Mouse (Mus musculus) T-helper 2 cell (primary cell): ENCODE results near the gene Nav2.

Experiments used
- in situ Hi-C: fragments of 300-600 bp; cut with MboI, MseI; formaldehyde crosslinking; loops from one replicate; pipeline ENCODE4 v1.15.1; 2025; ENCODE audit warnings: high pct_unique_total_duplicates

The Nav2 gene

DNA sequence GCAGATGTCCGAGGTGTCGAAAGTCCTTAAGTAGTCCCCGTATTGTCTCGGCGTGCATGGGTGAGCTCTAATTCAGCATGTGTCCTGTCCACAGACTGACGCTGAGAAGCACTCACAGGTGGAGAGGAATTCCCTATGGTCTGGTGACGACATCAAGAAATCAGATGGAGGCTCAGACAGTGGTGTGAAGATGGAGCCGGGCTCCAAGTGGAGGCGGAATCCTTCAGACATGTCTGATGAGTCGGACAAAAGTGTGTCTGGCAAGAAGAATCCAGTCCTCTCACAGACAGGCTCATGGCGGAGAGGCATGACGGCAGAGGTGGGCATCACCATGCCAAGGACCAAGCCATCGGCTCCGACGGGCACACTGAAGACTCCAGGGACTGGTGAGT, 637.2 kb downstream of the Nav2 start:
- in situ Hi-C loops: no loop called here

DNA sequence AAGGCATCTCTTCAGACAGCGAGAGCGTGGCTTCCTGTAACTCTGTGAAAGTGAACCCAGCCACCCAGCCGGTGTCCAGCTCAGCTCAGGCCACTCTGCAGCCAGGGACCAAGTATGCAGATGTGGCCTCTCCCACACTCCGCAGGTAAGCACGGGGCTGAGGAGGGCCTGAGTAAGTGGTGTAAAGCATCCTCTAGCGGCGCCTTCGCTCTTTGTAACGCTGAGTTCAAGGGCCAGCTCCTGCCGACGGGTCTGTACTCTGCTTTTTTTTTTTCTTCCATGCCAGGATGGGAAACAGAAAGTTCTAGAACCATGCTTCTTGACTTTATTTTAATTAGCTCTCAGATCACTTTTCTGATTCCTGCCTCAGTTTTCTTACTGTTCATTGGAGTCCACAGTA, 639.9 kb downstream of the Nav2 start:
- in situ Hi-C loops: no loop called here

DNA sequence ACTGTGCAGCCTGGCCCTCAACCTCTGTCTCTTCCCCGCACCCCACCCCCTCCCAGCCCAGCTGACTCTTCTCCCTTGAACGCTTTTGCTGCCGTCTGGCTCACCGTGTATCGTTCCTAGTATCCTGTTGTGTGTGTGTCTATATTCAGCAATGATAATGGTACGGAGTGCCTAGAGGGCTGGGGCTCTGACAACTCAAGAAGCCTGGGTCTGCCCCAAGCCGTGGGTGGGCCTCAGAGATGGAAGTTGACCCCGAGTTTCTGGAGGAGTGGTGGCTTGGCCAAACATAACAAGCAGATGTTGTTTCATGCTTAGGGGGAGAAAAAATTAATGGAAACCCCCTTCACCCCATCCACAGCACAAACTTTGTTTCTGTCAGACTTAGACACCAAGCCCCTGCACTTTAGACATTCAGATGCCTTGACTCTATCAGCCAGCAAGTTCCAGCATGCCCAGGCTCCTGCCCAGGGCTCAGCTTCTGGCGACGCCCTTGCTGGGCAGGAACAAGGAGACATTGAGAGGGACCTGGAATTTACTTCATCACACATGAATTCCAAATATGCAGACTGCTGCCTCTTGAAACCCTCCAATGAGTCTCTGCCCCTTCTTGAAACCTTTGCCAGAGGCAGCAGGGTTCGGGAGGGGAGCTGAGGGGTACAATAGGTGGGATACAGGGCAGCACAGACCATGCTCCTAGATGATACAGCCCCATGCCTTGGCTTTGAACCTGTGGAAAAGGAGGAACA, 644.9 kb downstream of the Nav2 start:
- in situ Hi-C loops: no loop called here

DNA sequence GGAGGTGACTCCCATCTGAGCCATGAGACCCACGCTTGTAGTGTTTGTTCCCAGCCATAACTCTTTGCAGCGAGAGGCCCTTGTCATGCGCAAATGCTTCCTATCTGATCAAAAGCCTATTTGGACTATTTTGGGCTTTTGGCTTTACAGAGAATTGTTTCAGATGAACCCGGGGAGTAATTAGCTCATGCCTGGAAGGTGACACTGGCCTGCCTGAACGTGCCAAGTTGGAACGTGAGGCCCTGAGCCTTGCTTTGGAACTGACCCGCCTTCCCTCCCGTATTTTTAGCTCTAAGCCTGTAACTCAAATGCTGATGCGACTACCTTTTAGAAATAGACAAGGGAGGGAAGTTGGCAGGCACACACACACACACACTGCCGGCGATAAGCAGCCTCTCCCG, 649.7 kb downstream of the Nav2 start:
- in situ Hi-C loops: no loop called here

DNA sequence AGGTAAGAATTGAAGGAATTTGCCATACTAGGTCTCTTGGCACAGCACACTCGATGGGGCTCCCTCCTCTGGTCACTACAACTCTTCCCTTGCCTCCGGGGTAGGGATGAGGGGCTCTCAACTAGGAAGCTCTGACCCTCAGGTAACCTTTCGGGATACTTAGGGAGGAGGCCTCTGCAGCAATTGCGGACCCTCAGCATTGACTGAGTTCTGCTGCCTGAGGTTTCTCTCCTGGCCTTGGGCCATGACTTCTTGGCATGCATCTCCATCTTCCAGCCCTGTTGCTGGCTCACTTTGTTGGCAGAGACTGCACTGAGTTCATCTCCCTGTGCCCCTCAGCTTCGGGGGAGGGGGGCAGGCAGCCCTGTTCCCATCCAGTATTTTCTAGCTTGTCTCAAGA, 650.4 kb downstream of the Nav2 start:
- in situ Hi-C loops: no loop called here

DNA sequence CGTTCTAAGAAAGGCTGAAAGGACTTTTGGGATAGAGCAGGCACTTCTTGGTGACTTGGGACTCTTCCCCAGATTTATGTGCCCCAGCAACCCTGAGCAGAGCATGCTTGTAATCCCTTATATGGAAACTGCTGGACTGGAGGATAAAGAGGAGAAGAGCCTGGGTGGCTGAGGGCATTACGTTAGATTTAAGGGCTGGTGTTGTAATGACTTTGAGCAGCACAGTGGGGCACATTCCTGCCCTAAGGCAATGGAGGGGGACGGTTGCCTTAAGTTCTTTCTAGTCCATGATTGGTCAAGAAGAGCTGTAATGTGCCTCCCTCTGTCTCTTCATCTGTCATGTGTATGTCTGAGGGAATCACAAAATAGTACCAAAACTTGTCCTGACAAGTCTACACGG, 651.5 kb downstream of the Nav2 start:
- in situ Hi-C loops: no loop called here

DNA sequence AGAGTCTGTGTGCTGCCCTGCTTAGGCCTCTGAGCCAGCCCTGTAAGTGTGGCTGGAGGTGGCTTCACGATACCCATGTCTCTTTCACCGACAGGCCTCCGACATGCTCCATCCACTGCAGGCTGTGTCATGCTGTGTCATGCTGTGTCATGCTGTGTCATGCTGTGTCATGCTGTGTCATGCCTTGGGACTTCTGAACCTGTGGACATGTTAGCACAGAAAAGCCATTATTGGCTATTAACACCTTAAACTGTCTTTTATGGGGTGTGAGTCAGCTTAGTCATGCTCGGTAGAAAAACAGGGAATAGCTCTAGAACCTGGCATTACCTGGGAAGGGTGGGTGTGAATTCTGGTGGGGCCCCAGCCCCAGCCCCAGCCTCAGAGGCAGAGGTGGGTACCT, 653.9 kb downstream of the Nav2 start:
- in situ Hi-C loops: no loop called here

- in situ Hi-C loops: no loop called here
Measured at GRCm38 (mm10) chr7:49562851-49563250, 654.3 kb downstream of the Nav2 start.

GRCm38 (mm10) chr7:49565084-49565483, 656.6 kb downstream of the Nav2 start:
- in situ Hi-C loops: no loop called here

- in situ Hi-C loops: no loop called here
Measured at GRCm38 (mm10) chr7:49565798-49566197, 657.3 kb downstream of the Nav2 start.

DNA sequence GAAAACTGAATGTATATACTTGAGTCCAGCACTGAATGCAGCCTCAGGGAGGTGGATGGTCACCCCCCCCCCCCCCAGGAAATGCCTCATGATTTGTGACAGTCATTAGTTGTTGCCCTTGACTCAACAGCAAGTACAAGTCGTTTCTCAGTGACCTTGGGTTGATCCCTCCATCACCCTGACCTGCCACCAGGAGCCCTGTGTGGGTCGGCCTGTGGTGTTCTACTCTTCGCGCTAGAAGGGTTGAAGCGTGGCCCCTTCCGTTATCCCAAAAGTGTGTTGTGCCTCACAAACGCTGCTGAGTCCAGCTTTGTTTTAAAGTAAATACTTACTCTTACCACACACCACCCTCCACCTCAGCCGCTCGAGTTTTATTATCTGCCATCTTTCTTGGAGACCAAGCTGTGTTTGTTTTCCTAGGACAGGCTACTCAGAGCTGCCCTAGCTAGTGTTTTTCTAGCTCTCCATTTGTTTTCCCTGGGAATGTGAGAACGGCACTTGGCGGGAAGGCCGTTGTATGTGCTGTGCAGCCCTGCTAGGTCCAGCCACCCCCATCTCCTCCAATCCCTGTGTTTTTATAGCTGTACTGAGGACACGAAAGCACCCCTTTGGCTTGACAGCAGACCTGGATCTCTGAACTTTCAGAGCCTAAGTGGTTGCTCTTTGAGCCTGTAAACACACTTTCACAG, 659.0 kb downstream of the Nav2 start:
- in situ Hi-C loops: no loop called here

GRCm38 (mm10) chr7:49569646-49570045, 661.1 kb downstream of the Nav2 start:
- in situ Hi-C loops: no loop called here

DNA sequence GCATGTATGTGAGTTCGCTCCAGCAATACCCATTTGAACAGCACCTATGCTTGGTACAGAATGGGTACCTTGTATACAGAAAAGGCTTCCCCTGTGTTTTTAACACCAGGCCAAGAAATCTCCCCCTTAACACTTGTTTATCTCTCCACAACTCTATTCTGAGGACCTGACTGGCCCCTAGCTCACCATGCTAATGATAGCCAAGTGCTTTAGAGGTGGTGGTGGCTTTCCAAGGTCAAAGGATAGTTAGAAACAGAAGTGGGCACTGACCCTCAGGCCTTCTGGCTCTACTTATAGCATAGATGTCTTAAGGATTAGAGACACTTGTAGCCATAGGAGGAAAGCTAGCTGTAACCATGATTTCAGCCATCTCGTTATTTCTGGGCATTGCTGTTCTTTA, 663.1 kb downstream of the Nav2 start:
- in situ Hi-C loops: no loop called here

DNA sequence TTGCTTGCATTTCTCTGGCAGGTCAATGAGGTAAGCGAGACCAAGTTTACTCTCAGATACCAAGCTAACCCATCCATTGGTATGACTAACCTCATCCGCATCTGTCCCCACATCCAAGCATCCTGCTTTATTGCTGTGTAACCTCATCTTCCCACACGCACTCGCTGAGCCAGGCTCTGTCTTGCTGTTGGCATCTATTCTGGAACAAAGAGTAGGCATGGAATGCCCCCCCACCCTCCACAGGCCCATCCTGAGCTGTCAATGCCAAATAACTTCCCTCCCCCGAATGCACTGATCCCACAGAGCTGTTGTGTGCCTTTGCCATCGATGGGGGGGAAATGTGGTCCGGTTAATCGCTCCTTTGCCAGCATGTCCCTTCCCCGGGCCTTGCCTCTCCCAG, 666.7 kb downstream of the Nav2 start:
- in situ Hi-C loops: no loop called here

DNA sequence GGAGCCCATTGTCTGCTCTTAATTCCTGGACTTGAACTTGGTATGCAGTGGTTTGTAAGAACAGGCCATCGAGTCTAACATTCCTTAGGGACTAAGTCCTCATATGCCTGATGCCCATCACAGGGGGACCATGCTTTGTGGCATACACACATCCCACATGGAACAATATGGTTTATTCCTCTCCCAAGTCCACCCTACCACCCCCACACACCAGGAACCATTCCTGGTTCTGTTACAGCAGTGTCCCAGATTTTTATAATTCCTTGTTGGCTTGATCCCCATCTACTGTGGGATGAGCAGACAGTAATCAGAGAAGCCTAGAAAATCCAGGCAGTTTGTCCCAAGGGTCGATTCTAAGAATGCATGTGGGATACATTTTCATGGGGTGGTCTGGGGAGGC, 668.6 kb downstream of the Nav2 start:
- in situ Hi-C loops: no loop called here

- in situ Hi-C loops: no loop called here
Measured at GRCm38 (mm10) chr7:49581951-49582350, 673.4 kb downstream of the Nav2 start.

GRCm38 (mm10) chr7:49582551-49582950, 674.0 kb downstream of the Nav2 start:
- in situ Hi-C loops: no loop called here

DNA sequence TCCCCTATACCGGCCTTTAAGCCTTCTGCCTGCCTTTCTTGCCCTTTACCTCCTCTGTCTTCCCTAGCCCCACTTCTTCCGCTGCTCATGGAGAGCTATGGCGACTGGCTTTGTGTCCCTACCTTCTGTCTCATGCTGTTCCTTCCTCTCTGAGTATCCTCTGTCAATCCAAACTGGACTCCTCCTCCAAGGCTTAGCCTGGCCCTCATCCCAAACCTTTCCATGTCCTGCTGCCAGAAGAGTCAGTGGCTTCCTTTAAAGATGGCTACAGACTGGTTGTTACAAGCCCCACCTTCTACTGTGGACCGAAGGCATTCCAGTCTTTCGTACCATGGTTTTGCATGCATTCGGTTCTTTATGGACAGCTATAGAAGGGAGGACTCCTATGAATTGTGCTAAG, 674.7 kb downstream of the Nav2 start:
- in situ Hi-C loops: no loop called here

DNA sequence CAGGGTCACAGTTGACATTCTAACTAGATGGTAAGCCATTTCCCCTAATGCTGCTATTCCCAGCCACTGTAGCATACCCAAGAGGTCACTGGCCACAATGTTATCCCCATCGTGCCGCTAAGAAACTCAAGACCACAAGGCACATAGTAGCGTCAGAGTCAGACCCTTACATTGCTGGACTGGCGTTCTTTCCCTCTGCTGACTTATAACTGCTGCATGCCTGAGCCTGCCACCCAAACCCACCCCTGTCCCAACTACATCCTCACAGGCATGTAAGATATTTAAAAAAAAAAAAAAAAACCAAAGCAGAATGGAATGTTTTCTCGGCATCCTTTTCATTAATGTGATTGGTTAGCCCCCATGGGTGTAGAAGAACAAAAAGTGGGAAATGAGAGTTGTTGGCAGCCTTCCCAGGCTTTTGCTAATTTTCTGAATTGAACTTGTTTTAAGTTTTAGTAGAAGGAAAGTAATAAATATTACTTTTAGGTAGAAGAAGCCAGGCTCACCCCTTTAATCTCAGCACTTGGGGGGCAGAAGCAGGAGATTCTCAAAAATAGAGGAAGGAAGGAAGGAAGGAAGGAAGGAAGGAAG, 678.1 kb downstream of the Nav2 start:
- in situ Hi-C loops: no loop called here

DNA sequence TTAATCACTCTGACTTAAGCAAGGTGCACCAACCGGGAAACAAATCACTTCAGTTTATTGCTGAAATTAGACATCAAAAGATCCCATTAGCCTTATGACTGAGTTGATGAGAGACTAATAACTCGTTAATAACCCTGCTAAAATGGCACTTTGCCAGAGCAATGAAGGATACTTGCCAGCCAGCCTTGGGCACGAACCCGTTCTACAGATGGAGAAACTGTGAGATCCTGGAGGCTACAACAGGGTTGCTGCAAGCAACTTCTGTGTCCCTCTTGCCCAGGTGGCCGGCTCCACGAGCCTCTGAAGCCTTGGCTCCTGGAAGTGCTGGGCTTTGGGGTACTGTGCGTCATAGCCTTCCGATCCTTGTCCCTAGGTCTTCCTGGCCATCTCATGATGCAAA, 681.1 kb downstream of the Nav2 start:
- in situ Hi-C loops: no loop called here

DNA sequence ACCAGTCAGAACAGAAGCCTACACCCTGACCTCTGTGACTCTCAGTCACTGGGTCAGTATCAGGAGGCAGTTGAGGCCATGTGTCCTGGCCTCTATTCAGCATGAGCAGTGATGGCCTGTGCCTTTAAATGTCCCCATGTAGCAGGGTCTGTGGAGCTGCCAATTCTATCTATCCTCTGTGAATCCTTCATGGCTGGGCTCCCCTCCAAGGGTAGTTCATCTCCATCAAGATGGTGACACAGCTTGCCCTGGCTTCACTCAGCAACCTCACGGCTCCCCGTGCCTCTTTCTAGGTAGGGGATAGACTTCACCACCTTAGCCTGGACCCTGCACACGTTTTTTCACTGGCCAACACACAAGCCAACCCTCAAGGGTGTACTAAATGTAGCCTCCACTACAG, 689.3 kb downstream of the Nav2 start:
- in situ Hi-C loops: no loop called here

GRCm38 (mm10) chr7:49598225-49598624, 689.7 kb downstream of the Nav2 start:
- in situ Hi-C loops: no loop called here

DNA sequence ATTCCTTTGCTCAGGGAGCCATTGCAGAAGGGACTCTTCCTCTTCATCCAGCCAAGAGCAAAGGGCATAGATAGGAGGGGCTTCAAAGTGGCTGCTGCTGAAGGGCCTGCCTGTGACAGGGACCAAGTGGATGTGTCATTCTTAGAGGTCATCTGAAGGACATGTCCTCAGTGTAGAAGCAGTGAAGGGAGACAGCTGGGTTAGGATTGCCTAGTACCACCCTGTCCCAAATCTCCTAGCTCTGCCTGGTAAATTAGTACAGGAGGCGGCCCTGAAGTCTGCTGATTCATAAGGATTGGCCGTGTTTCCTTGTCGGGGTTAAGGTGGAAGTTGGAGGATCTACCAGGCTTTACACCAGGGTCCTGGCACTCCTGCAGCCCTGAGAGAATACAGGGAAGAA, 691.4 kb downstream of the Nav2 start:
- in situ Hi-C loops: no loop called here
